Mouse (Mus musculus): ENCODE measurements around the gene Nsmf.

Nsmf gene

GRCm38 (mm10) chr2:25054221-25055067, at the start of gene Nsmf:
TSS of gene Nsmf (plus strand) at chr2:25054355.
- peak; percentile 81 for DNase-seq (ENCODE audit: low spot score)

- DNase-seq (ENCODE audit: low spot score) = no peak
Measured at GRCm38 (mm10) chr2:25006767-25007166, 47.4 kb upstream of the Nsmf start.

GRCm38 (mm10) chr2:25008250-25008649, 45.9 kb upstream of the Nsmf start:
- DNase-seq (ENCODE audit: low spot score) = no peak

- no peak for DNase-seq (ENCODE audit: low spot score)
Measured at GRCm38 (mm10) chr2:25022678-25023077, 31.5 kb upstream of the Nsmf start.

GRCm38 (mm10) chr2:25025109-25025508, 29.0 kb upstream of the Nsmf start:
- DNase-seq (ENCODE audit: low spot score) = no peak

GRCm38 (mm10) chr2:25034994-25035393, 19.2 kb upstream of the Nsmf start:
- no peak for DNase-seq (ENCODE audit: low spot score)

GRCm38 (mm10) chr2:25040089-25040488, 14.1 kb upstream of the Nsmf start:
- DNase-seq (ENCODE audit: low spot score) = no peak

GRCm38 (mm10) chr2:25050921-25051320, 3.2 kb upstream of the Nsmf start:
- DNase-seq (ENCODE audit: low spot score) = no peak

- no peak for DNase-seq (ENCODE audit: low spot score)
Measured at GRCm38 (mm10) chr2:25051450-25051849, 2.7 kb upstream of the Nsmf start.

- DNase-seq (ENCODE audit: low spot score) = peak; percentile 46
Measured at GRCm38 (mm10) chr2:25053101-25053500, 1.1 kb upstream of the Nsmf start.

GRCm38 (mm10) chr2:25055068-25055405, 882 bp downstream of the Nsmf start:
- no peak for DNase-seq (ENCODE audit: low spot score)

GRCm38 (mm10) chr2:25055409-25056155, 1.4 kb downstream of the Nsmf start:
- DNase-seq (ENCODE audit: low spot score) = no peak

GRCm38 (mm10) chr2:25058926-25059325, 4.8 kb downstream of the Nsmf start:
- no peak for DNase-seq (ENCODE audit: low spot score)

GRCm38 (mm10) chr2:25063523-25063922, 9.4 kb downstream of the Nsmf start:
- no peak for DNase-seq (ENCODE audit: low spot score)

- no peak for DNase-seq (ENCODE audit: low spot score)
Measured at GRCm38 (mm10) chr2:25064285-25064684, 10.1 kb downstream of the Nsmf start.

- no peak for DNase-seq (ENCODE audit: low spot score)
Measured at GRCm38 (mm10) chr2:25065537-25065936, 11.4 kb downstream of the Nsmf start.

GRCm38 (mm10) chr2:25066552-25066951, 12.4 kb downstream of the Nsmf start:
- no peak for DNase-seq (ENCODE audit: low spot score)

- no peak for DNase-seq (ENCODE audit: low spot score)
Measured at GRCm38 (mm10) chr2:25069537-25069936, 15.4 kb downstream of the Nsmf start.

- DNase-seq (ENCODE audit: low spot score) = no peak
Measured at GRCm38 (mm10) chr2:25072398-25072797, 18.2 kb downstream of the Nsmf start.

- DNase-seq (ENCODE audit: low spot score) = peak; percentile 21
Measured at GRCm38 (mm10) chr2:25075506-25075905, 21.4 kb downstream of the Nsmf start.

GRCm38 (mm10) chr2:25078967-25079366, 24.8 kb downstream of the Nsmf start:
- DNase-seq (ENCODE audit: low spot score) = no peak

GRCm38 (mm10) chr2:25080076-25080475, 25.9 kb downstream of the Nsmf start, which contains the start of gene Entpd8:
TSS of gene Entpd8 (plus strand) at chr2:25080304.
- no peak for DNase-seq (ENCODE audit: low spot score)

- DNase-seq (ENCODE audit: low spot score) = no peak
Measured at GRCm38 (mm10) chr2:25083697-25084096, 29.5 kb downstream of the Nsmf start.

All from adipocyte (in vitro differentiated cells).